Mouse (Mus musculus) layer of hippocampus, adult 18-20 months (tissue): Measurements from ENCODE around the gene Sec62. TPM values are rescaled to one million over a fixed set of nuclear protein-coding genes. Genes with fewer than 3 reads are reported as not detected.
A peak's percentile ranks its signal among the peaks of the same experiment; 100 is the strongest.
"Not testable (repeated sequence)": the region's sequence is repeated elsewhere in the genome, so short reads cannot be mapped to it uniquely, and the experiment has no call there.

Experiments used
- DNase-seq, 2 experiments: peaks; one replicate each; pipeline ENCODE4 v3.0.0; 2022; ENCODE audit warnings: low spot score in 2 of 2
- total RNA-seq, 2 experiments: library from RNA; stranded (reverse); gene quantifications; 2 replicates each; pipeline ENCODE4 v1.2.3; 2021

Gene Sec62
- total RNA-seq, 2 experiments from 2014 or later: 96.6 to 99.3 TPM

DNA sequence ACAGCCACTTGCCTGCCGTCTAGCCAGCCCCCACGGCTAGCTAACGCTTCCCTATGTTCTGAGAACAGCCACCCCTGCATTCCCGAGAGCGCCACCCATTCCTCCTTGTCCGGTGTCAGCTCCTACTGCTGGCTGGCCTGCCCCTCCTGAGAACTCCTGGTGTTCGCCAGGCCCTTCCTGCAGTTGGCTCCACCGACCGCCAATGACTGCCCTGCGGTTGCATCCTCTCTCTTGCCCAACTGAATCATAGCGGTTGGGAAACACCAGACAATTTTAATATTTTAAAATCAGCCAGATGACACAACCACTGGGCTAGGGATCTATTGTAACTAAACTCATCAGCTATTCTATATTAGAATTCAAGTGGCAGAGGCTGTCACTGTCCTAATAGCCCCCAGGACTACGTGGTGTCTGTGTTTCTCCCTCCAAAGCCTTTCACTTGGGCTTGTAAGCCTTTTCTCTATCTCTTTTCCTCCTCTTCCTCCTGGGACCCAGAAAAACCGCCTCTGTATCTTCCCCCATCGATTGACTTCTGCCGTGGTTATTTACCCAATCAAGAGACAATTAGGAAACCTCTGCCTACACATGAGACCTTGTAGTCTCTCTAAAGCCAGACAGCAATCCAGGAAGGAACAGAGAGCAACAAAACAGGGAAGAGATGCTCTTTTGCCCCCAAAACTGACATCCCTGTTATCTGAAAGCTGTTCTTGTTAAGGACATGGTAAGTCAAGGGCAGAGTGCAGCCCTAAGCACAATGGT, 39.4 kb downstream of the Sec62 start:
- DNase-seq: no peak

DNA sequence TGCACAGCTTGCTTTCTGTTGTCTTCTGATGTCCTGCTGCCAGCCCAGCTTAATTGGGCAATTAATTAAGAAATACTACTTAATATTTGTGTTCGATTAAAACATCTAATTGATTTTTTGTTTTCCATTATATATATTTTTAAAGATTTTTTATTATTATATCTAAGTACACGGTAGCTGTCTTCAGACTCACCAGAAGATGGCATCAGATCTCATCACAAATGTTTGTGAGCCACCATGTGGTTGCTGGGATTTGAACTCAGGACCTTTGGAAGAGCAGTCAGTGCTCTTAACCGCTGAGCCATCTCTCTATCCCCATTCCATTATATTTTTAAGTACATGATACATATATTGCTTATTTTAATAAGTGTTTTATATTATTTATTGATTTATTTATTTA, 40.6 kb downstream of the Sec62 start:
- no peak for DNase-seq

- DNase-seq: no peak
These were observed 53.1 kb downstream of the Sec62 start for GRCm38 (mm10) chr3:30845755-30846154.

DNA sequence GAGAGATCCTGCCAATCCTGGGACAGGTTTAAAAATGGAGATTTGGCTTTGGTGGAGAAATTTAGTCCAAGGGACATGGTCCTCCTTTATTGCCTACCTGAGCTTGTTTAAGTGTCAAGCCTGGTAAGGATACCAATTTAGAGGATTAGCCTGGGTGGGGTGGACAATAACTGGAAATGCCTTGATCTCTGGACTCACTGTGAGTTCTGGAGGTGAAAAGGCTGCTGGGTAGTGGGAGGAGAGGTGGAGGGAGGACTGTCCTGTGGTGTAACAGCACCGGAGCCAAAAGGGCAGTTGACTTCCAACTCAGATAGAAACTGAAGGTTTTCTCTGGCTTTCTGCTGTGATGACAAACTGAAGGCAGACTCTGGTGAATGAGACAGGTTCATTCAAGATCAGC, 54.7 kb downstream of the Sec62 start:
- DNase-seq: no peak

DNA sequence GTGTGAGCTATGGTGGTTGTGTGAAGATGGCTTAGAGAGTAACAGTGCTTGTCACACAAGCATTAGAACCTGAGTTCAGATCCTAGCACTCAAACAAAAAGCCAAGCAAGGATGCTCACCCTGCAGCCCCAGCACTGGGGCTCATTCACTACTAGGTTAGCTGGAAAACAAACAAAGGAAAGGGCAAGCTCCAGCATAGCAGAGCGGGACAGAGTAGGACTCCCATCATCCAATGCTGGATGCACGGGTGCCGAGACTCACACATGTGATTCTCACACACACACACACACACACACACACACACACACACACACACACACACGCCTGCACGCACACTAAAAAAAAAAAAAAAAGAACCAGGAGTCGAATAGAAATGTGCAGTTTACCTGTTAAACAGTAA, 58.7 kb downstream of the Sec62 start:
- no peak for DNase-seq

- no peak for DNase-seq
These were observed 60.9 kb downstream of the Sec62 start for GRCm38 (mm10) chr3:30853596-30853995.

DNA sequence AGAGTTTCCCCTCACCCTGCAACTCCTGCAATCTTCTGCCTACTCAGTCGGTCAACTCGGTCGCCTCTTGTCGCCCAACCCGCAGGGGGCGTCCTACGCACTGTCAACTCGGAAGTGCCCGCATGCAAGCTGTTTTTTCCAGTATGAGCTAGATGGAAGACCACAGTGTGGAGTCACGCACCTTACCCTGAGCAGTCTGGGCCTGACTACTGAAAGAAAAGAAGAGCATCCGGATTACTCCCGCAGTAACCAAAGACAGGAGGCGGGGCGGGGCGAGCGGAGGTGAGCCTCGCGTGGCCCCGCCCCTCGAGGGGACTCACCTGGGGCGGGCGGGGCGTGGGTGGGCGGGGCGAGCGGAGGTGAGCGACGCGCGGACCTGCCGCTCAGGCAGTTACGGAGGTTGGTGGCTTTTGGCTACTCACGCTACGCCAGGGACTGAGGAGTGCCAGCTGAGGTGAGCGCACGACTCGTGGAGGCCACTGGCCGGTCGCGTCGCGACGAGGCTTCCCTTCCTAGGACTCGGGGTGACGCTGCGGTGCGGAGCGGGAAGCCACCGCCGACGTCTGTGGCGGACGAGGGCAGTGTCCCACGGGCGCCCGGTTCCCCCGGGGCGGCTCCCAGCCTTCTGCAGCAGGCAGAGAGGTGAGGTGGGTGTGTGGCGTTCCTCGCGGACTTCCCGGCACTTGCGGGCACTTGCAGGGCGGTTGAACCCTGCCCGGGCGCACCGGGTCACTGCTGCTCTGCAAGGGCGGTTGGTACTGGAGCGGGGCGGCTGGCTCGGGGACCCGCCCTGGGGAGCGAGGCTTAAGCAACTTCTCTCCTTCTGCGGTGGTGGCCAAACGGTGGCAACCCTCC, 63.2 kb downstream of the Sec62 start, which contains the start of gene Gpr160:
Gpr160 (plus strand) TSS at position 347 of the 855 bp plus-strand sequence.
- peak in 1 of 2 experiments; percentile 63 for DNase-seq

GRCm38 (mm10) chr3:30859599-30859998, 66.9 kb downstream of the Sec62 start:
- not testable (repeated sequence) for DNase-seq

- DNase-seq: no peak
These were observed 68.0 kb downstream of the Sec62 start for GRCm38 (mm10) chr3:30860705-30861104.

DNA sequence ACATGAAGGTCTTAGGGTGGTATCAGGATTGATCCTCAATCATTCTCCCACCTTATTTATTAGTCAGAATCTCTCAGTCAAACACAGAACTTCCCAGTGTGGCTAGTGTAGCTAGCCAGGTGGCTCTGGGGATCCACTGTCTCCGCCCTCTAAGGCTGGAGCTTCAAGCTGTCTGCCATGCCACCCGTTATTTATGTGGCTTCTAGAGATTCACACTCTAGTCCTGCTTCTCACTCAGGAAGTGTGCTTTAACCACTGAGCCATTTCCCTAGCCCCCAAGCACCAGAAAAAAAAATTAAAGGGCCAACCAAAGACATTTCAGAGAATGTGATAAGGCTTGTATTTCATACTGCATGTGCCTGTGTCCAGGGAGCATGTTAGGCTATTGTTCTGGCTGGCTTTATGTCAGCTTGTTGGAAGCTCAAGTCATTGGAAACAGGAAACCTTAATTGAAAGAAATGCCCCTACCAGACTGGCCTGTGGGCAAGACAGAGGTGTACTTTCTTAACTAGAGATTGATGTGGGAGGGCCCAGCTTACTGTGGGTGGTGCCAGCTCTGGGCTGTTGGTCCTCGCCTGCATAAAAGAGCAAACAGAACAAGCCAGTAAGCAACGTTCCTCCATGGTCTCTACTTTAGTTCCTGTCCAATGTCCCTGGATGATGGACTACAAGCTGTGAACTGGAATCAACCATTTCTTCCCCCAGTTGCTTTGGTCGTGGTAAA, 71.2 kb downstream of the Sec62 start:
- no peak for DNase-seq

GRCm38 (mm10) chr3:30864640-30865039, 72.0 kb downstream of the Sec62 start:
- DNase-seq: no peak

- DNase-seq: no peak
These were observed 75.5 kb downstream of the Sec62 start for GRCm38 (mm10) chr3:30868176-30868575.

GRCm38 (mm10) chr3:30868625-30869024, 76.0 kb downstream of the Sec62 start:
- DNase-seq: no peak

DNA sequence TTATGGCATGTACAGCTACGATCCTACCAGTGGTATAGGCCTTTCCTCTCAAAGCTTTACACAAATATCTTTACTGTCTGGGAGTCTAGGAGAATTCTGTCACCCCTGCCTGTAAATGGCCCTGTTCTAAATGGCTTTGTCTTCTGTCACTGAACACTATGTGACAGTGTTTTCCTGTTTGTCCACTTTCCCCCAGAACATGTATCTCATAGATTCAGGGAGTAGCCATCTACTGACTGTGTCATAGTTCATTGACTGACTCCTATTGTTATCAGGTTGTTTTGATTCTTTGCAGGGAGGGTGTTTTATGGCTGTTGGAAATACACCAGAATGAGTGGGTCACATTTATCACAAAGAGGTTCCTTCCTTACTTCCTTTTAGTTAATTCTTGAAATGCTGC, 77.3 kb downstream of the Sec62 start:
- DNase-seq: no peak

Other genes with a start within 250 kb of the Sec62 start
- 1 to 10 TPM; 2.4 to 3.1 TPM for gene Mecom, start 244.9 kb upstream of the Sec62 start, total RNA-seq
- gene Actrt3, start 192.9 kb upstream of the Sec62 start, total RNA-seq: under 1 TPM; 0.38 to 0.79 TPM
- 10 to 100 TPM; 15.3 to 16.6 TPM for gene Mynn, start 190.8 kb upstream of the Sec62 start, total RNA-seq
- not detected for gene Lrriq4, start 148.4 kb upstream of the Sec62 start, total RNA-seq
- gene Lrrc34, start 145.0 kb upstream of the Sec62 start, total RNA-seq: under 1 TPM in 1 of 2 experiments, not detected in 1; 0.37 TPM
- gene Lrrc31, start 93.0 kb upstream of the Sec62 start, total RNA-seq: not detected
- not detected for gene Samd7, start 46.6 kb upstream of the Sec62 start, total RNA-seq
- gene Gpr160, start 63.1 kb downstream of the Sec62 start, total RNA-seq: 1 to 10 TPM; 1.0 to 1.7 TPM
- 10 to 100 TPM; 38.7 TPM for gene Phc3, start 176.5 kb downstream of the Sec62 start, total RNA-seq
- 10 to 100 TPM; 56.7 to 65.8 TPM for gene Prkci, start 202.9 kb downstream of the Sec62 start, total RNA-seq